Mouse (Mus musculus): Measurements from ENCODE around the gene Lect2.

GRCm38 (mm10) chr13:56529031-56529430, 19.3 kb downstream of the Lect2 start:
- no peak for TF ChIP-seq CTCF (IDR thresholded peaks at IDR 0.05; ENCODE audit: low read depth)
- TF ChIP-seq EP300 (IDR thresholded peaks at IDR 0.05; ENCODE audit: low read depth), result no peak

Measured in liver, postnatal 0 days (tissue).